Mouse (Mus musculus) MEL (cell line): ENCODE data around the gene Snx10. TPM values are rescaled to one million over a fixed set of nuclear protein-coding genes. Genes with fewer than 3 reads are reported as not detected.

Experiments used
- DNase-seq: peaks from one replicate; pipeline ENCODE4 v3.0.0; 2011; ENCODE audit warnings: low read depth, low spot score
- H3K27ac ChIP-seq: 2 replicates; pipeline ENCODE4 v1.5.1; 2012; ENCODE audit warnings: low read depth, mild to moderate bottlenecking, control low read depth, low read length, moderate library complexity; ENCODE audit not compliant: control insufficient read depth
- H3K27me3 ChIP-seq, 2 experiments: fragments of 150-350 bp in 1 of 2; sonication (generic) in 1 of 2; 2 replicates each; pipeline ENCODE4 v1.6.1; 2012; ENCODE audit warnings: low read length in 2 of 2, mild to moderate bottlenecking in 2 of 2, improper control_type of control experiment in 1 of 2, moderate library complexity in 1 of 2; ENCODE audit not compliant: insufficient read depth in 2 of 2, control insufficient read depth in 1 of 2
- H3K36me3 ChIP-seq, 2 experiments: 2 replicates each; pipeline ENCODE4 v1.6.1; 2012 to 2014; ENCODE audit warnings: low read length in 2 of 2, improper control_type of control experiment in 1 of 2, inconsistent platforms in 1 of 2, mild to moderate bottlenecking in 1 of 2; ENCODE audit not compliant: insufficient read depth in 2 of 2, control insufficient read depth in 1 of 2
- H3K4me1 ChIP-seq, 2 experiments: fragments of 150-350 bp in 1 of 2; sonication (generic) in 1 of 2; 2 replicates each; pipeline ENCODE4 v1.6.1; 2012; ENCODE audit warnings: low read length in 2 of 2, improper control_type of control experiment in 1 of 2, mild to moderate bottlenecking in 1 of 2; ENCODE audit not compliant: insufficient read depth in 2 of 2, control insufficient read depth in 1 of 2
- H3K4me3 ChIP-seq, 2 experiments: fragments of 150-350 bp in 1 of 2; sonication (generic) in 1 of 2; 2 replicates each; pipeline ENCODE4 v1.5.1; 2012; ENCODE audit warnings: low read depth in 2 of 2, low read length in 2 of 2, mild to moderate bottlenecking in 2 of 2, moderate library complexity in 2 of 2, control low read depth in 1 of 2, improper control_type of control experiment in 1 of 2; ENCODE audit not compliant: control insufficient read depth in 1 of 2, insufficient read depth in 1 of 2
- H3K79me2 ChIP-seq: 2 replicates; pipeline ENCODE4 v1.6.1; 2012; ENCODE audit warnings: mild to moderate bottlenecking, low read length, moderate library complexity; ENCODE audit not compliant: control insufficient read depth, poor library complexity, insufficient read depth
- H3K9ac ChIP-seq: 2 replicates; pipeline ENCODE4 v1.6.1; 2012; ENCODE audit warnings: low read depth, mild to moderate bottlenecking, control low read depth, low read length, moderate library complexity; ENCODE audit not compliant: control insufficient read depth, poor library complexity, severe bottlenecking
- H3K9me3 ChIP-seq: fragments of 150-350 bp; sonication (generic); replicated peaks from 2 replicates; pipeline ENCODE4 v1.6.1; 2012; ENCODE audit warnings: mild to moderate bottlenecking, low read length, improper control_type of control experiment, moderate library complexity; ENCODE audit not compliant: insufficient read depth
- ELF1 ChIP-seq: IDR thresholded peaks from 2 replicates; pipeline ENCODE4 v1.6.1; 2014; ENCODE audit warnings: low read depth, mild to moderate bottlenecking, inconsistent platforms, low read length, improper control_type of control experiment, moderate library complexity
- ETS1 ChIP-seq: IDR thresholded peaks from 2 replicates; pipeline ENCODE4 v1.6.1; 2012; ENCODE audit warnings: low read depth, mild to moderate bottlenecking, inconsistent platforms, low read length, improper control_type of control experiment, moderate library complexity
- HCFC1 ChIP-seq: IDR thresholded peaks from 2 replicates; pipeline ENCODE4 v1.6.1; 2012; ENCODE audit warnings: low read depth, mild to moderate bottlenecking, inconsistent platforms, low read length, improper control_type of control experiment, moderate library complexity
- KAT2A ChIP-seq: conservative IDR thresholded peaks from 2 replicates; pipeline ENCODE4 v1.6.1; 2012; ENCODE audit warnings: low read depth, low read length, improper control_type of control experiment, inconsistent platforms
- MAFK ChIP-seq: IDR thresholded peaks from 2 replicates; pipeline ENCODE4 v1.6.1; 2011; ENCODE audit warnings: low read depth, mild to moderate bottlenecking, low read length, improper control_type of control experiment, borderline replicate concordance
- MAX ChIP-seq: IDR thresholded peaks from 2 replicates; pipeline ENCODE4 v1.6.1; 2011; ENCODE audit warnings: low read length, improper control_type of control experiment
- MAZ ChIP-seq: IDR thresholded peaks from 2 replicates; pipeline ENCODE4 v1.6.1; 2012; ENCODE audit warnings: low read depth, mild to moderate bottlenecking, inconsistent platforms, low read length, improper control_type of control experiment
- MXI1 ChIP-seq: IDR thresholded peaks from 2 replicates; pipeline ENCODE4 v1.6.1; 2011; ENCODE audit warnings: mild to moderate bottlenecking, low read depth, low read length, improper control_type of control experiment
- NELFE ChIP-seq: IDR thresholded peaks from 2 replicates; pipeline ENCODE4 v1.6.1; 2011; ENCODE audit warnings: low read depth, low read length, improper control_type of control experiment
- NRF1 ChIP-seq: IDR thresholded peaks from 2 replicates; pipeline ENCODE4 v1.6.1; 2014; ENCODE audit warnings: low read depth, mild to moderate bottlenecking, inconsistent platforms, low read length, improper control_type of control experiment, moderate library complexity; ENCODE audit not compliant: poor library complexity, insufficient read depth, severe bottlenecking
- POLR2A ChIP-seq, 2 experiments: IDR thresholded peaks; 2 replicates each; pipeline ENCODE4 v1.6.1; 2011 to 2012; ENCODE audit warnings: low read length in 2 of 2, mild to moderate bottlenecking in 2 of 2, control low read depth in 1 of 2, improper control_type of control experiment in 1 of 2, low read depth in 1 of 2, moderate library complexity in 1 of 2; ENCODE audit not compliant: control insufficient read depth in 1 of 2, insufficient read depth in 1 of 2, poor library complexity in 1 of 2
- POLR2AphosphoS2 ChIP-seq: IDR thresholded peaks from 2 replicates; pipeline ENCODE4 v1.6.1; 2011; ENCODE audit warnings: low read length, improper control_type of control experiment
- POLR2AphosphoS5 ChIP-seq: IDR thresholded peaks from 2 replicates; pipeline ENCODE4 v1.6.1; 2012; ENCODE audit warnings: low read depth, borderline replicate concordance, mild to moderate bottlenecking, inconsistent platforms, low read length, moderate library complexity, mixed read lengths
- RAD21 ChIP-seq: IDR thresholded peaks from 2 replicates; pipeline ENCODE4 v1.6.1; 2011; ENCODE audit warnings: mild to moderate bottlenecking, low read depth, low read length, improper control_type of control experiment
- RCOR1 ChIP-seq: IDR thresholded peaks from 2 replicates; pipeline ENCODE4 v1.6.1; 2012; ENCODE audit warnings: low read depth, mild to moderate bottlenecking, inconsistent platforms, low read length, improper control_type of control experiment
- SIN3A ChIP-seq: IDR thresholded peaks from 2 replicates; pipeline ENCODE4 v1.6.1; 2012; ENCODE audit warnings: low read length, improper control_type of control experiment, inconsistent platforms
- TAL1 ChIP-seq: IDR thresholded peaks from 2 replicates; pipeline ENCODE4 v1.6.1; 2012; ENCODE audit warnings: mild to moderate bottlenecking, inconsistent platforms, low read length, moderate library complexity, mixed read lengths
- TBP ChIP-seq: IDR thresholded peaks from 2 replicates; pipeline ENCODE4 v1.8.0; 2011; ENCODE audit warnings: low read depth, low read length, improper control_type of control experiment
- TCF12 ChIP-seq: IDR thresholded peaks from 2 replicates; pipeline ENCODE4 v1.6.1; 2014; ENCODE audit warnings: low read depth, mild to moderate bottlenecking, inconsistent platforms, low read length, improper control_type of control experiment, moderate library complexity
- UBTF ChIP-seq: IDR thresholded peaks from 2 replicates; pipeline ENCODE4 v1.6.1; 2012; ENCODE audit warnings: low read depth, mild to moderate bottlenecking, inconsistent platforms, low read length, improper control_type of control experiment, moderate library complexity, borderline replicate concordance; ENCODE audit not compliant: insufficient read depth
- USF1 ChIP-seq: IDR thresholded peaks from 2 replicates; pipeline ENCODE4 v1.6.1; 2014; ENCODE audit warnings: low read depth, mild to moderate bottlenecking, inconsistent platforms, low read length, improper control_type of control experiment, moderate library complexity
- ZC3H11A ChIP-seq: IDR thresholded peaks from 2 replicates; pipeline ENCODE4 v1.6.1; 2012; ENCODE audit warnings: low read depth, mild to moderate bottlenecking, inconsistent platforms, low read length, improper control_type of control experiment
- polyA plus RNA-seq, 2 experiments: library from polyadenylated mRNA; stranded (reverse) in 1 of 2; unstranded in 1 of 2; fragments of >175 nt in 1 of 2; fragments of >200 nt in 1 of 2; gene quantifications; 2 replicates each; pipeline versions ENCODE4 v1.2.1 to v1.2.4; 2012; ENCODE audit warnings: low replicate concordance in 2 of 2, low read depth in 1 of 2; ENCODE audit not compliant: insufficient read length in 2 of 2, insufficient read depth in 1 of 2, missing spikeins in 1 of 2
- total RNA-seq: library from RNA; depleted of rRNA; stranded (reverse); fragments of 300-350 nt; gene quantifications from 2 replicates; pipeline ENCODE4 v1.2.3, GENCODE M21; 2012

The Snx10 gene
- total and polyA plus RNA-seq, 3 experiments, result 3.9 to 7.0 TPM; not detected in 1

DNA sequence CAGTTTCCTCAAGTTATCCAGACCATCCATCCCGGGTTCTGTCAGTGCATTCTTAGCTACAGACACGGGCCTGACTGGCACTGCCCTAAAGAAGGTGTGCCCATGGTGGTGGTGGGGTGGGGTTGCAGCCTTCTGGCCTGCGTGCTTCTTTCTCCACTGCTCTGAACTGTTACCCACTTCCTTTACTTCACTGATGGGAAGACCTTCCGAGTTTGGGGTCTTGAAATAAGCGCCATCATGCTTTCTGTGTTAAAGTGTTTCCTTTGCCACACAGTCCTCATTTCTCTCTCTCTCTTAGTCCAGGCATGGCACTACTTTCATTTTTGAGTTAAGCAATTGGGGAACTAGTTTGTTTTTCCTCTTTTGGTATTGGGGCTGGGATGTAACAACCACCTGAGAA lies 1.3 kb downstream of the Snx10 start:
- Histone ChIP-seq H3K9ac (peak overlapping the region; percentile 52), H3K27me3 (no peaks in the 10 kb centered on the region), H3K4me3 (peak overlapping the region; percentile 63 to 81), H3K4me1 (peaks cover 0 to 4% of the 10 kb centered on the region in 2 experiments; a peak in 1 of 4 replicates), H3K9me3 (no peaks in the 10 kb centered on the region), H3K36me3 (no peaks in the 10 kb centered on the region; a peak in 1 of 4 replicates), H3K79me2 (no peaks in the 10 kb centered on the region), H3K27ac (peak overlapping the region; percentile 11; the same call in 1 of the 2 replicates)
- DNase-seq, result peak; percentile 54
- TF ChIP-seq NRF1 (no peak), MXI1 (no peak), USF1 (no peak), SIN3A (no peak), MAZ (no peak), HCFC1 (no peak), TBP (no peak), TCF12 (no peak), ELF1 (no peak), ZC3H11A (no peak), KAT2A (no peak), RAD21 (no peak), POLR2AphosphoS5 (no peak), MAX (no peak; the same call in 1 of the 2 replicates), POLR2AphosphoS2 (no peak), RCOR1 (no peak), MAFK (no peak)
- TF ChIP-seq, all 39 proteins: peak for 0

DNA sequence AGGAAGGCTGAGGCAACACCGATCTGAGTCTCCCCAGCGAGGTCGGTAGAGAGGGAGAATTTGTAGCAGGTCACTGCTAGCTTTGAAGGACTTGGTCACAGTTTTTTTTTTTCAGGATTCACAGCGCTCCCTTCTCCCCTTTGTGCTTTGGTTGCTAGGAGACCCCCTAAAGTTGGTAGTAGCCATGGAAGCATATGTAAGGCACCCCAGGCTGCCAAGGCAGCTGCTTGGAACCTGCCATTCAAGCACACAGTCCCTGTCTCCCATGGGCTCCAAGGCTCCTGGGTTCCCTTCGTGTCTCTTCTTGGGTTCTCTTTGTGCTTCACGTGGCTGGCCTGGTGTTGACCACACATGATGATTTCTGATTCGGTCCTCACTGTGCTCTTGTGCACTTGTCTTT lies 5.8 kb downstream of the Snx10 start:
- H3K4me1 ChIP-seq, result peaks cover 0 to 7% of the 10 kb centered on the region in 2 experiments; a peak in 2 of 4 replicates

More for the DNA sequence above, 5.8 kb downstream of the Snx10 start:
- Histone ChIP-seq H3K9me3 (no peaks in the 10 kb centered on the region), H3K4me3 (no peak overlapping the region), H3K27ac (no peak overlapping the region), H3K9ac (no peak overlapping the region), H3K79me2 (no peaks in the 10 kb centered on the region), H3K27me3 (no peaks in the 10 kb centered on the region), H3K36me3 (no peaks in the 10 kb centered on the region)
- DNase-seq, result no peak
- TF ChIP-seq POLR2A (IDR thresholded peaks at IDR 0.05; ENCODE audit: control insufficient read depth in 1 of 2, insufficient read depth in 1 of 2, low read depth in 1 of 2, low read length in 2 of 2, poor library complexity in 1 of 2), result no peak
- no peak for TF ChIP-seq KAT2A
- no peak for TF ChIP-seq POLR2AphosphoS2
- no peak for TF ChIP-seq ETS1
- no peak for TF ChIP-seq MAZ
- TF ChIP-seq NELFE, result no peak
- TF ChIP-seq UBTF, result no peak
- TF ChIP-seq TAL1, result no peak
- TF ChIP-seq TCF12, result no peak
- TF ChIP-seq TBP, result no peak
